Mouse (Mus musculus): ENCODE data around the gene Fam120b.

DNA sequence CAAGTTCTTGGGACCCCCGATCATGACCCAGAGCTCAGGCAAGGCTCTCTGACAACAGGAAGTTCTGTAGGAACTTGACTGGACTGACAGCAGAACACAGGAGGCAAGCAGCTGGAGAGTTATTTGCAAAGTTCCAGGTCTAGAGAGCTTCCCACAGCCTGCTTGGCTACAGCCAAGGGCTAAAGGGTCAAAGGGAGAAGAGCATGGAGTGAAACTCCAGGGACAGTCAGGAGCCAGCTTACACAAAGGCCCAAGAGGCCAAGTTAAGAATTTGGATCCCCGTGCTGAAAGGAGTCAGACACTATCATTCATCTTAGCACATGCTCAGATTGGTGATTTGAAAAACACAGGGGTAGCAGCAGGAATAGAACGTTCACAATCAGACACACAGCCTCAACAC, 32.3 kb upstream of the Fam120b start:
- TF ChIP-seq CTCF (IDR thresholded peaks at IDR 0.05; ENCODE audit: borderline replicate concordance, control insufficient read depth, extremely low read depth, insufficient read depth, low read length, poor library complexity) (no peak), POLR2A (IDR thresholded peaks at IDR 0.05; ENCODE audit: control insufficient read depth, extremely low read depth, insufficient read depth, low read length, poor library complexity) (no peak)
